Mouse (Mus musculus): ENCODE data around the gene Gtf2h1.
"Not testable (repeated sequence)": the region's sequence is repeated elsewhere in the genome, so short reads cannot be mapped to it uniquely, and the experiment has no call there.

The Gtf2h1 gene

DNA sequence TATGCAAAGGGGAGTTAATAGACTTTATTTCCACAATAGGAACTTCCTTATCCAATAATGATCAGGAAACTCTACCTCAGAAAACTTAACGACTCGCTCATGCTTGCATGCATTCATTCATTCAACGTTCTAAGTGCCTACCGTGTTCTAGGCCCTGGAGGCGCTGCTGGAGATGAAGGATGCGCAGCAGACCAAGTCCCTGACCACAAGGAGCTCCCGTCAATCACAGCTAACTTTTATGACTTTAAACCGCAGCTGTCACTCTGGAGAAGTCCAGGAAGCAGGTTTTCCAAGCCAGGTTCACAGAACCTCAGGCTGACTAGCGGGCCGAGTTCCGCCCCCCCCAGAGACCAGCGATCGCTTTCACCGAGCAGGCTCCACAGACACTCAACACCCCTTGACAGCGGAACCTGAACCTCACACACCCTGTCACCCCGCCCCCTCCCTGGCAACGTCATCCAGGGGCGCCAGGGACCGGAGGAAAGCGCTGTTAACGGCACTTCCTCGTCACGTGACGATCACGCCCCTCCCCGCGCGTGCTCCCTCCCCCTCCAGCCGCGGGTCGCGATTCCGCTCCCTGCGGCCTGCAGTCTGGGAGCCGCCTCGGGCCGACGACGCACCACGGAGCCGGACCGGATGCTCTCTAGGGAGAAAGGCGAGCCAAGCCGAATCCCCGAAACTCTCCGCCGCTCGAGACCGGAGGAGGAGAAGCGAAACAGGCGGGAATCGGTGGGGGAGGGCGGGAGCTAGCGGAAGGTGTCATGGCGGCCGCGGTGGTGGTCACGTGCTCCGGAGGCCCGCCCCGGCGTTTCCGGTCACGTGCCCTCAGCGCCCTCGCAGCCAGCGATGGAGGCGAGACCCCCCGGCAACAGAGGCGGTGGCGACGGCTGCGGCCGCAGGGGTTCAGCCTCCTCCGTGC, at the start of gene Gtf2h1, which contains the start of gene Hps5:
Gtf2h1 (plus strand) TSS at position 817 of the 919 bp plus-strand sequence.
Hps5 (minus strand) TSS at position 778 of the 919 bp plus-strand sequence.
- peak; percentile 99 for DNase-seq (ENCODE audit: extremely low spot score, low spot score)

DNA sequence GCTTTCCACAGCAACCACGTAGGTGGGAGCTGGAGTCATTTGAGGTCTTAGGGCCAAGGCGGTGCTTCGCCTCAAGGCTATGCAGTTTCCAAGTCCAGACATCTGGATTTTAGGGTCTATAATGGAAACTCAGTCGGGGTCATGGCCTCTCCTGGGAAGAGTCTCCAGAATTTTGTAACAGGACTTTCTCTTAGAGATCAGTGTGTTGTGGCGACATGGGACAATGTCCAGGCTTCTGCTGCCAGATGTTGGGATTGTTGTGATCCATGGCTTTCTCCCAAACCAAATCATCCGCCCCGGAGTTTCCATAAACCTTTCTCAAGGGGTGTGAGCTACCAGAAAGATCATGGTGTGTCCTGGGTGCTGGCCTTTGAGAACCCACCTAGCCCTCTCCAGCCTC, 49.5 kb upstream of the Gtf2h1 start:
- DNase-seq (ENCODE audit: extremely low spot score, low spot score), result no peak

DNA sequence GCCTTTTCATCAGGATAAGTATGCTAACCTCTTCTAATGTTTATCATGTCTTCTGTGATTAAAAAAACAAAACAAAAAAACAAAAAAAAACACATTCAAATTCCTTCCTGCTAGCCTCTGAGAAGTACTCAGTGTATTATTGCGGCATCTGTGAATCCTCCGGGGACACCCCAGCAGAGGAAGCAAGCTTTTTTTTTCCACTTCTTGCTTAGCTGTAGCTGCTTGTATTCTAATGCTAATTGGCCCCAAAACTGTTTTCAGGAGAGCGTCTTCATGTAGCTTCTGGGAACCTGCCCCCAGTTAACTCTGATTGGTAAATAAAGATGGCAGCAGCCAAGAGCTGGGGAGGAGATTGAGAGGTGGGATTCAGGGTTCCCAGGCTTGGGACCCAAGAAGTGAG, 47.4 kb upstream of the Gtf2h1 start:
- no peak for DNase-seq (ENCODE audit: extremely low spot score, low spot score)

DNA sequence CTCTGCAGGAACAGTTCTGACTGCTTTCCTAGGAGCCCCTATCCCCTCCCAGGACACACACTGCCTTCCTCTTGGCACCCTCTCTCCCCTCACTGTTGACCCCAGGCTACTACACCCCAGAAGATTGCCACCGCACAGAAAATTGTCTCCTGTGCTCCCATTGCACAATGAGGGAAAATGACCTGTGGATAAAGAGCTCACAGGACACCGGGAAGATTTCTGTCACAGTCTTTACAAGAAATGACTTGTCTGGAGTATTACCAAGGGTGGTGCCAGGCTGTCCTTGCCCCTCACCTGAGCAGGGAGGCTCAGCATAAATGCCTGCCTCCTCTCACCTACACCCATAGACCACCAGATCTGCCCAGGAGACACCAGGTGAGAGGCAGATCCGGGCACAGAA, 44.4 kb upstream of the Gtf2h1 start, which contains the start of gene Saa2:
Saa2 (plus strand) TSS at position 301 of the 400 bp plus-strand sequence.
- no peak for DNase-seq (ENCODE audit: extremely low spot score, low spot score)

DNA sequence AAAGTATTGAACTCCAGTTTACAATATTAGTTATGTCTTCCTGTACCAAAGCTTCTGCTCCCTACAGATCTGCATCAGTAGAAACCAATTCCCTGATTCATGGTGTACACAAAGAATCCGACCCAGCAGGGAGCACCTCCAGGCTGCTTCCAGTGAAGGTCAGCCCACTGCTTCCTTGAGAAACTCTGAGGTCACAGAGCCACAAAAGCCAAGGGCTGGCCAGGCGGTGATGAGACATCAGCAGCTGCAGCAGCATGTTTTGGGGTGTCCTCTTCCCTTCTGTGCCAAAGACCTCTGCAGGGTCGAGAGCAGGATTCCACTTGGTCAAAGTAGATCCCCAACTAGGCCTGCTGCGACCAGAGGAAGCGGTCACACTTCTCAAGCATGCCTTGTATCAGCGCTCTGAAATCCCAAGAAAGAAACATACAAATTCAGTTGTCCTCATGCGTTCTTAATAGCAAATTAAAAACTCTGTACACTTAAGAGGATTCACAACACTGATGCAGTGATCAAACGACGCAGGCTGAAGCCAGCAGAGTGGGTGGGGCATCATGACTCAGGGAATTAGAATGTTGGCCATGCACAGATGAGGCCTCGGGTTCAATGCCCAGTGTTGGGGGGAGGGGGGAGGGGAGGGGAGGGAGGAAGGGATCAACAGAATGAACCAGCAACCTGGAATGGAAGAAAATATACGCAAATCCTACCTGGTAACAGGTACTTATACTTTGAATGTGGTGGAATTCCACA, 34.7 kb upstream of the Gtf2h1 start:
- no peak for DNase-seq (ENCODE audit: extremely low spot score, low spot score)

DNA sequence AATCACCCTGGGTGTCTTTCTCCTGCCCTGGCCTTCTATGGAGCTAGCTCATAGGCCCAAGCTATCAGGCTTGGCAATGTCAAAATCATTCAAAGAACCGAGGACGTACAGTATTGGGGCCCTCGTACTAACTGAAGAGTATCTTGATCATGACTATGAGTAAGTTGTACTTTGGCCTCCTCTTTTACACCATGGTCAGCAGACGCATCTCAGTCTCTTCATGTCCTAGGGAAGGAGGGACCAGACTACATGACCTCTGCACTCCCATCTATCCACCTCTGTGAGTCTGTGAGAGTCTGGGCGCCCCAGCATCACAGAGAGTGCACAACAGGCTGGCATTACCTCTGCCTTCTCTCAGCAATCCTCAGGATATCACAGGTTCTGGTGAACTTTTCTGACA, 33.3 kb upstream of the Gtf2h1 start:
- no peak for DNase-seq (ENCODE audit: extremely low spot score, low spot score)

DNA sequence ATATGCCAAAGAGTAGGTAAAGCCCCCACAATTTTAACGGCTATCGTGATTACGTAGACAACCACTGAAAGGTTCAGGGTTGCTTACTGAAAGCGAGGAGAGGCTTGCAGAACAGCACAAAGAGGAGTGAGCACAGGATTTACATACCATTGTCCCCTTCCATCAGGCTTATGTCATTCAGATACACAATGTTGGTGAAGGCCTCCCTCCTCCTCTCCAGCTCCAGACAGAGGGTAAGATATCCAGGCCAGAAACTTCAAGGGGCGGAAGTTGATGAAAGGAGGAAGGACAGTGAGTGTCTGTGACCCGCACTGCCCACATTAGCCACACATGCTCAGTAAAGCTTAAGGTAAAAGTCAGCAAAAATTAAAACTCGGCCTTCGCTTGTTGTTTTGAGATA, 31.2 kb upstream of the Gtf2h1 start:
- no peak for DNase-seq (ENCODE audit: extremely low spot score, low spot score)

DNA sequence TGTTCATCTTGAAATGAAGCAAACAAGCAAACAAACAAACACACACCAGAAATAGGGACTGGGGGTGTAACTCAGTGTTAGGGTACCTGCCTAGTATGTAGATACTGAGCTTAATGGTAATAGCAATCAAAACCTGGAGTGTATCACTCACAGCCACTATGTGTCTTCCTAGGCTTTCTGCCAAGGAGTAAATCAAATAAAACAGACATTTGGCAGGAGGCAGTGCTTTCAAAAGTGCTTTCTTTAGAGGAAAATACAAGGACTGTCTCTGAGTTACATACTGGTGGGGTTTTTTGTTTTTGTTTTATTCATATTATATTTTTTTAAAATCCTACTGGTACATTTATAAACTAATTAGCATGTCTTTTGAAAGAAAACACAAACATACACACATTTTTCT, 28.5 kb upstream of the Gtf2h1 start:
- DNase-seq (ENCODE audit: extremely low spot score, low spot score), result no peak

DNA sequence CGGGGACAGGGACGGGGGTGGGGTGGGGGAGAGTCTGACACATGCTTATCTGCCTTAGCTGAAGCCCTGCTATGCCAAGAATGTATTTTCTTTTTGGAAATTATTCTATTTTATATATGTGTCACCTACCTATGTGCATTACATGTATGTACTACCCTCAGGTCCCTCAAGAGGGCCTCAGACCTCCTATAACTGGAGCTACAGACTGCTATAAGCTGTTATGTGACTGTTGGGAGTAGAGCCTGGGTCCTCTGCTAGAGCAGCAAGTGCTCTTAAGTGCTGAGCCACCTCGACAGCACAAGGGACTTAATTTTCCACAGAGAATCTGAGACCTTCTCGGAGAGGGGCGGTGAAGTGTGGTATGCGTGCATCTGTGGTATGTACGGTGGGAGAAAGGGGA, 27.5 kb upstream of the Gtf2h1 start:
- DNase-seq (ENCODE audit: extremely low spot score, low spot score), result no peak

DNA sequence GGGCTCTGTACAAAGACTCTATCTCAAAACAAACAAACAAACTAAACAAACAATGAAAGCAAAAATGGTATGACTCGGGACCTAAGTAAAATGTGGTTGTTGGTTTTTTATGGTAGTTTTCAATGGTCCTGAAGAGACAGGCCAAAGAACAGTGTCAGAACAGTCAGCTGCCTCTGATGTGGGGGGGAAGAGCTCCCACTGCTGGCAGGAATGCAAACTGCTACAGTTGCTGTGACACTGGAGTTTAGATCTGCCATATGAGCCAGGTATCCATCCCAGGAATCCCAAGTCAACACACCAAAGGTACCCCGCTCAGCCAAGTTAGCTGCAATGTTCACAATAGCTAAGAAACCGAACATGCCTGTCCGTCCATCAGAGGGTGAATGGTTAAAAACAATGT, 25.2 kb upstream of the Gtf2h1 start:
- peak; percentile 71 for DNase-seq (ENCODE audit: extremely low spot score, low spot score)

DNA sequence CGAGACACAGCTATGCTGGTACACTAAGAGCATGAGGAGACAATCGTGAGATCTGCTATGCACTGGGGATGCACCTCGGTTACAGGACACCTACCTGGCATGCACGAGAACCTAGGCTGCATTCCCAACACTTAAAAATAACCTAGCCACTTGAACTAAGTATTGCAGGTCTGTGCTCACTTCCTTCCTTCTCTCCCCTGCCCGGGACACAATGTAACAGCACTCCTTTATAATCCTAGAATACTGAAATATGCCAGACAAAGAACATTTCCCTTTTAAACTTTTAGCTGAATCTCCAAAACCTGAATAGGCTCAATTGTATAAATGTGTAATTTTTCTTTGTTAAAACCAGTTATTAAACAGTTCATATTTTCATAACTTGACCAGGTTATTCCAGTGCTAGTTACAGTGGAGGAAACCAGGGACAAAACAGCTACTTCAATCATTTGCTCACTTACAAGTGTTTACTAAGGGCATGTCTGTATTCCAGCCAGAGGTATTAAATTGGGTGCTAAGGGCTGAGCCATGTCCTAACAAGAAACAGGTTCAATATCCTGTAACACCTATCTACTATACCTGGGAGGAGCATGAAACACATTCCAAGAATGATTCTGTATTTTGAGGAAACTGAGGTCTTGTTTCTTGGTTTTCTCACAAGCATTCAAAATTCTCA, 6.6 kb upstream of the Gtf2h1 start:
- DNase-seq (ENCODE audit: extremely low spot score, low spot score), result no peak

DNA sequence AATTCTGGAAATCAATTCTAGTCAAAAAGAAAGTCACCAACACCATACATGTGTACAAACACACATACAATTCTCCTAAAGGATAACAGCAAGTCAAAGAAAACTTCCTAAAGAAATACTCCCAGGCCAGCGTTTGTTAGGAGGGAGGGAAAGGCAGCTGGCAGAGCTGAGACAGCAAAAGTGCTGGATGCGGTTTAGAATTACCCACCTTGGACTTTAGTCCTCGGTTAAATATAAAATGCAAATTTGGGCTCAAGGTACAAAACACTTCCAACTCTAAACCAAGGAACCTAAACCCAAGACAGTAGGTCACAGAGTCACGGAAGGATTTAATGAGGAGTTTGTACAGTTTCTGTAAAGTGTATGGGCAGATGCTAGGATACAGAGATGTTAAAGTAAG, 2.0 kb upstream of the Gtf2h1 start:
- DNase-seq (ENCODE audit: extremely low spot score, low spot score), result no peak

DNA sequence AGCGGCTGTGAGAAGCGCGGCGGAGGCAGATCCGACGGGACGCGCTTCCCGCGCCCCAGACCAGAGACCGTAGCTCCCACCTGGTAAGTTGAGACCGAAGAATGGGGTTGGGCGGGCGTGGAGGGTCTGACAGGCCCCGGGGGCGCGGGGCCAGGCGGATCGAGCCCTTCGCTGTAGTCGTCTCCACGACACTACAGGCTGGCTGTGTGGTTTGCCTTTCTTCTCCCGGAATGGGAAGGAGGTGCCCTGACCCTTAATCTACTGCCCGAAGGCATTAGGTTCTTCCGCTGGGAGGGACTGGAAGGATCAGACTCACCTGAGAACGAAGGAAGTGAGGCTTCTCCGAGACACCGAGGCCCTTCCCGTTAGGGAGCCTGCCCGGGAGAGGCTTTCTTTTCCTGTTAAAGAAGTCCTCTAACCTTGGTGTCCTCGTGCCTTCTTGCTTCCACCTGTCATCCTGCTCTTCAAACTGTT, 340 bp downstream of the Gtf2h1 start:
- no peak for DNase-seq (ENCODE audit: extremely low spot score, low spot score)

DNA sequence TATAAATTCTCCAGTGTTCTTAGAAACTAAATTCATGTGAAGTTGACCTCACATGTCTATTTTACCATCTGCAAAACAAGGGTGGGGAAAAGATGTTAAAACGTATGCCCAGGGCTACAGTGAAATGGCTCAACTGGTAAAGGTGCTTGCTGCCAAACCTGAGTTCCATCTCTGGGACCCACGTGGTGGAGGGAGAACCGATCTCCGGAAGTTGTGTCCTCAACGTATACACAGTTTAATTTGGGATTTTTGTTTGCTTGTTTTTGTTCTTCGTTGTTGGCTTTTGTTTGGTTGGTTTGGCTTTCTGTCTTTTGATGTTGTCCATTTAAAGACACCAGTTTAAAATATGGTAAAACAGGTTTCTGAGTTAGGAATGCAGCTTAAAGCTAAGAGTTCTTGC, 876 bp downstream of the Gtf2h1 start:
- DNase-seq (ENCODE audit: extremely low spot score, low spot score), result no peak

DNA sequence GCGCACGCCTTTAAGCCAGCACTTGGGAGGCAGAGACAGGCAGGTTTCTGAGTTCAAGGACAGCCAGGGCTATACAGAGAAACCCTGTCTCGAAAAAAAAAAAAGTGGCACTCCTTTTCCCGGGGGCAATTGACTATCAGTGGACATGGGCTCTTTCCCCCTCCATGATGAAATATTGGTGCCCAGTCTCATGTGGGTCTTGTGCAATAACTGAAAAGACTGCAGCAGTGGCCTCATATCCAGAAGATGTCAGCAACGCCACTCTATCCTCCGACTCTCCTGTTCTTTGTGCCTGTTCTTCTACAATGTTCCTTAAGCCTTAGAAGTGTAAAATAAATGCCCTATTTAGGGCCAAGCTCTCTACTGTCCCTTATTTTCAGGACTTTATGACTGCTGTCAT, 14.4 kb downstream of the Gtf2h1 start:
- no peak for DNase-seq (ENCODE audit: extremely low spot score, low spot score)

DNA sequence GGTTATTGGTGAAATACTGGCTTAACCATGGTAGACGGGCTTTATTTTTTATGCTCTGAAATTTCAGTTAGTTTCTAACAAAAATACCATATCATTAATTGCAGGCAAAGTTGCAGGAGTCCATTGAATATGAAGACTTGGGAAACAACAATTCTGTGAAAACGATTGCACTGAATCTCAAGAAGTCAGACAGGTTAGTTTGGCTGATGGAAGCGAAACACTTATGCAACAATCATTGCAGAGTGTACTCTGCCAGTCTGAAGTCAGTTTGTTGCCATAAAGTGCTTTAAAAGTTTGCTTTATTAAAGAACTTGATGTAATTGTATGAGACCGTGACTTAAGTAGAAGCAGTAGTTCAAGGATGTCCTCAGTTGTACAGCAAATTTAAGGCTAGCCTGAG, 18.1 kb downstream of the Gtf2h1 start:
- no peak for DNase-seq (ENCODE audit: extremely low spot score, low spot score)

DNA sequence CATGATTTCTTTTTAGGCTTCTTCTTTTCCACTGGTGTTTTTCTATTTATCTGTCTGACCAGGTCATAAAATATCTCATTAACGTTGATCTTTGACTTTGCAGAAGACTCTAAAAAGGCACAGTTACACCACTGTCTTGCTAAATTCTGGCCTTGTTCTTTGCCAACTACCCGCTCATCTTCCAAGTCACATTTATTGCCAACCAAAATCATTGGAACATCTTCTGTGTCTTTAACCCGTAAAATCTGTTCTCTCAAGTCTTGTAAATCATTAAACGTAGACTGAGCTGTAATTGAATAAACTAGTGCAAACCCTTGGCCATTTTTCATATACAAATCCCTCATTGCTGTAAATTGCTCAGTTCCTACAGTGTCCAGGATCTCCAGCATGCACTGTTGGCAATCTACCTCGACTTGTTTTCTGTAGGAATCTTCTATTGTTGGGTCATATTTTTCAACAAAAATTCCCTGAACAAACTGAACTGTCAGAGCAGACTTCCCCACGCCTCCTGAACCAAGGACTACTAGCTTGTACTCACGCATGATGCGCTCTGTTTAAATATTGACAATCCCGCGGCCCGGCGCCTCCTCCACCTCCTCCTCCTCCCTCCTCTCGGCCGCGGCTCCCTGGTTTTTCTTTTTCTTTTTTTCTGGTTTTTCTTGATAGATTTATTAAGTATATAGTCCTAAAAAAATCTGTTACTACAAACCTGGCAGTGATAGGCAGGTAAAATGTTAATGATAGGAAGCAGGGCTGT, 25.2 kb downstream of the Gtf2h1 start:
- DNase-seq (ENCODE audit: extremely low spot score, low spot score), result not testable (repeated sequence)

DNA sequence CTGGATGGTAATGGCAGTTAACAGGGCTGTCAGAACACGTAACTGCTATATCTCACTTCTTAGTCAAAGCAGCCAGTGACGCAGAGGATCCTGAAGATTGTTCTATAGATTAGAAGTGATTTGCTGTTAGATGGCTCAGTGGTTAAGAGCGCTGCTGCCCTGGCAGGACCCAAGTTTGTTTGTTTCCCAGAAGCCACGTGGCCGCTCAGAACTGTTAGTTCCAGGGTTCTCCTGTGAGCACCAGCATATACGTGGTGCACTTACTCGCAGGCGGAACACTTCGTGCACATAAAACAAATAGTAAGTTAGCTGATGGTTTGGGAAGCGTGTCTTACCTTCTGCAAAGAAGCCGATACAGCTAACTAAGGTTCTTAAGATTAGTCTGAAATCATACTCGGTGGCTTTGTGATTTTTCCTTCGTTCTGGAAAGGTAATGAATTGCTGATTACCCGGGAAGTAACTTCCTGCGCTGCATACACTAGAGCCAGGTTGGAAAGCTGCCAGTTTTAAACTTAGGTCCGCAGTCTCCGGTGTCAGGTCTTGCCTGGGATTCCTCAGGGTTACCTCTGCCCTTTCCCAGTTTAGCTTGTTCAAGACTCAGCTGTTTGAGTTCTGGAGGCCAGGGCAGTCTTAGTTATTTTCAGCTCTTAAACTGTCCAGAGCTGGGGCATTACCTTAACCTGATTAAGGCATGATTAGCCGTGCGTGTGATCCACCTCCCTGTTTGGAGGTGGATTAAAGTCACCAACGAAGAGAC, 31.3 kb downstream of the Gtf2h1 start:
- no peak for DNase-seq (ENCODE audit: extremely low spot score, low spot score)

DNA sequence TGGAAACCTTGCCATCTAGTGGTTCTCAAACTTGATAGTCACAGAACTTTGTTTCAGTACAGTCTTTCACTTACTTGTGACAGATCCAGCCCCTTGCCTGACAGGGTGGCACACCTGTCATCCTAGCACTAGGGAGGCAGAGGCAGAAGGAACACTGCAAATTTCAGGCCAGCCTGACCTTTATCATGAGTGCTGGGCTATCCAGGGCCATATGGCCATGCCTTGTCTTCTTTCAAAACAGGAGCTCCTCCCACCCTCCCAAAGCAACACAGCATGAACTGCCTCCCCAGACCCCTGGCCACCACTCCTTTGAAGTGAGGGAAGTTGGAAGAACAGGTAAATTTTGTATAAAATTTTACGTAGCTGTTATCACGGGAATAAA, 31.9 kb downstream of the Gtf2h1 start:
- no peak for DNase-seq (ENCODE audit: extremely low spot score, low spot score)

DNA sequence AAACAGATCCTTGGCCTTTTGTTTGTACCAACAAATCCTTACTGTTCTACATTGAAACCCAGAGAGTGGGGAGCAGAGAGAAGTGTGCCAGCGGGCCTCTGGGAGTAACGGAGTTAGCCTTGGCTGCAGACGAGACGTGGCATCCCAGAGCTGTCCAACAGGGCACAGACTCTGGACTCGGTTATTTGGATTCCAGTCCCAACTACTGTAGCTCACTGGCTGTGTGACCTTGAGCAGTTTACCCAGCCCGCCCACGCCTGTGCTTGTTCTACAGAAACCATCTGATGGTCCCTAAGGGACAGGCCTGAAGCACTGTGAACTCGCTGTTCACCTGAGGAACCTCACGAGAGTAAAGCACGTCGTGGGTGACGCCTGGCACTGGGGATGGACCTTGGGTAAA, 34.0 kb downstream of the Gtf2h1 start:
- DNase-seq (ENCODE audit: extremely low spot score, low spot score), result no peak
